Mouse (Mus musculus): ENCODE data around the gene Pate2.
A peak's percentile ranks its signal among the peaks of the same experiment; 100 is the strongest.
"Not testable (repeated sequence)": the region's sequence is repeated elsewhere in the genome, so short reads cannot be mapped to it uniquely, and the experiment has no call there.

Gene Pate2

DNA sequence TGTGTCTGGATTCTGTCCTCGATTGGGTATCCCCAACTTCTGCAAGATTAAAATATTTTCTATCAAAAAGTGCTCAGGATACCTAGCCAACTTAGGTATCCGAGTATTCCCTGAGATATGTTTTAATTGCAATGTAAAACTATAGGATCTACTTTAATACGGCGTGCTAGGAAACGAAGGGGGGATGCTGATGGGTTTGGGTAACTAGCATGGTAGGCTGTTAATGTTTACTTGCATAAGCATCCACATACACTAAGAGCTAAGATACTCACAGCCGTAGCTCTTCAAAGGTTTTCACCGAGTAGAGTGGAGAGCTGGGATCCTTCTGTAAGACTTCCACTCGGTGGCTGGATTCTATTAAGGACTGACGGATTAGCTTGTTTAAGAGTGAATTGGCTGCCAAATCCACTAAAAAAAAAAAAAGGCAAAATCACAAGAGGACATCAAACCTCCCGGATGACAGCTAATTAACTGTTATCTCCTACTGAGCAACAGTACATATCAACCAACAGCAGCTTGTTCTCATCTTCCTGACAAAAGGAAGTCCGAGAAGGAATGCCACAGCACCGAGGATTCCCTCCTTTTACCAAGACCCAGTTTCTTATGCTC lies 13.5 kb upstream of the Pate2 start:
- no peak for DNase-seq (ENCODE audit: low spot score)

DNA sequence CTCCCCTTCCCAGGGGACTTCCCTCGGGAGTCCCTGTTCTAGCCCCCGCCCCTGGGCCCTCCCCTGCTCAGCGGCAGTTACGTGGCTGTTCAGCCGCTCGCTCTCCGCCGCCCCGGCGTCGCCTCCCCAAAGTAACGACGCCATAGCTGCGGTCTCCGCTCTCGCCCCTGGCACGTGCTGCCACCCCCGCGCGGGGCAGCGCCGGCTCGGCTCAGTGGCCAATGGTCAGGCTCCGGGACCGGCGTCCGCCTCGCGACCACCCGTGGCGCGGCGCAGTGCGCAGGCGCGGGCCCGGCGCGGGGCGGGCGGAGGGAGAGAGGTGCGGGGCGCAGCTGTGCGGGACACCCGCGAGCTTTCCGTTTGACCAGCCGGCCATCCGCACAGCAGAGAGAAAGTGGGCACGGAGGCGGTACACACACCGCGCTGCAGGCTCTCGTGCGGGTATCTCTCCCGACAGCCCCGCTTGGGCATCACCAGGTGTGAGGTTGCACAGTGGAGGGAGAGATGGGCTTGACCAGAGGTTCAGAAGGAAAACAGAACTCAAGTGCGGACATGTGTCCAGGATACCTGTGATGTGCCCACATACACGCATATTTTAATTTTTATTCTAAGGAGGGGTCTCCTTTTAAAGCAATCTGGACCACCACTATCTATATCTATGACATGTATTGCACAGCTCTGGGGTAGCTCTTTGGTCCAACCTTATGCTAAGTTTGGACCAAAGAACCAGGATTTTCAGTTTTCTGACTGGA lies 11.7 kb upstream of the Pate2 start, which contains the start of the genes Ddx25 and Pus3:
Gene Ddx25, minus strand, starts transcription at position 272 of the 752 bp plus-strand sequence.
Gene Pus3, plus strand, starts transcription at position 339 of the 752 bp plus-strand sequence.
- no peak for DNase-seq (ENCODE audit: low spot score)

DNA sequence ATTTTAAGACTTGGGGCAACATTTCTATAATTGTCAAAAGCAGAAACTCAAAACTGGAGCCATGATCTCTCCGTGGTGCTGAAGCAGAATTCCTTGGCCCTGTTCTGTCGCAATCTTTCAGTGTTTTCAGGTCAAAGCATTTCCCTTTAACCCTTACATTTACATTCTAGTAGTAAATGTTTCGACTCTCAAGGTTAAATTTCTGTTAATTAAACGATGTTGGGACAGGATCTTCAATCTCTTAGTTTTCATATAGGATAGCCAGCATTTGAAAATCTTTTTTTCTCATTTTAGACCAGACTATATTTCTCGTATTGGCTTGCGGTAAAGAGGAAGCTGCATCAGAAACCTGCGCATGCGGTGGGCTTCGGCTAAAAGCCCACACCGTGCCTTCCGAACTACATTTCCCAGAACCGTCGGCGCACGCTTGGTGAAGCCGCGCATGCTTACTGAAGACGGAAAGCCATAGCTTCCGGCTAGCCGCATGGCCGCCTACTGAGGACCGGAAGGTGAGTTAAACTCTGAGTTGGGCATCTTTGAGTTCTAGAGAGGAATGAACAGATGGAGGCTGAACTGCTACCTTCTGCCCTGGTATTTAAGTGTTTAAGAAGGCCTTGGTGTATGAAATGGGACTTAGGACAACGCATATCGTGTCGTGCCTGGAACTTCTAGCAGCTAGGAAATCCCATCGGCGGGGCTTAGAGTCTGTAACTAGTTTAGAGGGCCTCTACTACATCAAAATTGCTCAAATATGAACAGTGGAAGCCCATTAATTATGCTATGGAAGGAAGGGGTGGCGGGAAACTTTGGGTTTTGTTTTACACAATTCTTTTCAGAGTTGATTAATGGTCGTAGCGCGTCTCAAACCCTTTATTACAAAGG lies 10.8 kb upstream of the Pate2 start:
- DNase-seq (ENCODE audit: low spot score) = peak; percentile 49

DNA sequence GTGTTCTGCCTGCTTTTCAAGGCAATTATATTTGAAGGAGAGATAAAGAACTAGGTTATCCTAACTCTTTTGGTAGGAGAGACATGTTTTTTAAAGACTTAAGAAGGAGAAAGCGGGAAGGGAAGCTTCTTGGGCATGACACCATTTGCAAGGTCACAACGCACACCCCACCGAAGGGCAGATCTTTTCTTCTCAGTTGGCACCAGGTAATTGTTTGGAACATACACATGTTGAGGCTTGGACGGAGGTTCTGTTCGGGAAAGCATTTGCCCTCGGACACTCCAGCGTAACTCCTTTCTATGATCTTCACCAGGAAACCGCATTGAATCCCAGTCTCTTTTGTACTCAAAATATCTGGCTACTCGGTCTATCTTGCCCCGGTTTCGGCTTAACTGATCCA lies 9.0 kb upstream of the Pate2 start:
- DNase-seq (ENCODE audit: low spot score) = no peak

DNA sequence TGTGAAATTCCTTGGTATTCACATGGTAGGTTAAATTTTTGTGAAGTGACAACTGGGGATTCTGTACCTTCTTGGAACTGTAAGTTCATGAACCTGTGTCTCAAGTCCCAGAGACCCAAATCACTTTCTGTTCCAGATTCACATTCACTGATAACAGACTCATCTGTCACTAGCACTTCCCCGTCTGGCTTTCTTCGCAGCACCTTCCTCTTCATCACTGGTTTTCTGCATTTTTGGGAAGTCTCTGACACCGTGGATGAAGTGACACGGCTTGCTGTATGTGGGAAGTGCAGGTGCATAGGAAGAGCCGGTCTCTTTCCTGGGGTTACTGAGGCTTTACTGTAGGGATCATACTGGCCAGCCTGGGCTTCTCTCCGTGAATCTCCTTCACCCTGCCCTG lies 8.5 kb upstream of the Pate2 start:
- DNase-seq (ENCODE audit: low spot score) = no peak

DNA sequence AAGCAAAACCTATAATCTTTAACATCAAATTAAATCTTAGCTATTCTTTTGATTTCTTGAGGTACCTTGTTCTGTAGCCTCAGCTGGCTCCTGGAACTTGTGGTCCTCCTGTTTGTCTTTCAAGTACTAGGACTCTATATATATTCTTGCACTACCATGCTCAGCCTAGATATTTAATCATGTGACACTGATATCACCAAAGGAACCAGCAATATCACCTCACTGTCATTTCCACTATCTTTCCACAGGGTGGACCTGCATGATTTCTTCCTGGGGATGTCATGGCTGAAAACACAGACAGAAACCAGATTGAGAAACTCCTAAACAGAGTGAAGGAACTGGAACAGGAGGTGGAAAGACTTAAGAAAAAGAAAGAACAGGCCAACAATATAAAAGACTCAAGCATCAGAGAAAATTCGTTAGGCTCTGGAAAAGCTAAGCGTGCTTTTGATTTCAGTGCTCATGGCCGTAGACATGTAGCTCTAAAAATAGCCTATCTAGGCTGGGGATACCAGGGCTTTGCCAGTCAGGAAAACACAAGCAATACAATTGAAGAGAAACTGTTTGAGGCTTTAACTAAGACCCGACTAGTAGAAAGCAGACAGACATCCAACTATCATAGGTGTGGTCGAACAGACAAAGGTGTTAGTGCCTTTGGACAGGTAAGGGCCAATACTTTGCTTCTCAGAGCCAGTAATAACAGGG lies 5.4 kb upstream of the Pate2 start:
- no peak for DNase-seq (ENCODE audit: low spot score)

DNA sequence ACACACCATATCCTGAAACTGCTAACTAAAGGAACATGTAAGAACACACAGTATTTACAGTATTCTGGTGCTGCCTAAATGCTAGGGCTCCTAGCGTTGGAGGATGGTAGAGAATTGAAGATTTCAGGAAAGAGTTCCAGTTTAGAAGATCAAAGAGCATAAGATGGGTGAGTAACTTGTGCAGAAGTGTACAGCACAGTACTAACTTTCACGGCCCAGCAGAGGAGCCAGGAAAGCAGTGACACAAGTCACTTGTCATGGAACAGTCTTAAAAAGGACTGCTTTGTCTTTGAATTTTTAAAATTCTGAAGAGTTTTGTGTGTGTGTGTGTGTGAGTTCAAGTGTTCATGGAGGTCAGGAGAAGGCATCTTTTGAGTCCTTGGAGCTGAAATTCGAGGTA lies 2.1 kb upstream of the Pate2 start:
- no peak for DNase-seq (ENCODE audit: low spot score)

DNA sequence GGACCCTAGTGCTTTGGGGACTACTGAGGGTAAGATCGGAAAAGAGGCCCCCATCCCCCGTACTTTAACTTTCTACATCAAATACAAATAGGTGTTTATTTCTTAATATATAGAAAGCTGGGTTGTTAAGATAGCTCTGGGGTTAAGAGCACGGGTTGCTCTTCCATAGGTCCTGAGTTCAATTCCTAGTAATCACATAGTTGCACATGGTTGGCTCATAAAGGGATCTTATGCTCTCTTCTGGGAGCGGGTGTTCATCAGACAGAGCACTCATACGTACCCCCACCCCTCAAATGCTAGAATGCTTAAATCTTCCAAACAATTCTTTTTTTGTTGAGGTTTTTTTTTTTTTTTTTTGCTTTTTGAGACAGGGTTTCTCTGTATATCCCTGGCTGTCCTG lies 579 bp downstream of the Pate2 start:
- DNase-seq (ENCODE audit: low spot score) = no peak

DNA sequence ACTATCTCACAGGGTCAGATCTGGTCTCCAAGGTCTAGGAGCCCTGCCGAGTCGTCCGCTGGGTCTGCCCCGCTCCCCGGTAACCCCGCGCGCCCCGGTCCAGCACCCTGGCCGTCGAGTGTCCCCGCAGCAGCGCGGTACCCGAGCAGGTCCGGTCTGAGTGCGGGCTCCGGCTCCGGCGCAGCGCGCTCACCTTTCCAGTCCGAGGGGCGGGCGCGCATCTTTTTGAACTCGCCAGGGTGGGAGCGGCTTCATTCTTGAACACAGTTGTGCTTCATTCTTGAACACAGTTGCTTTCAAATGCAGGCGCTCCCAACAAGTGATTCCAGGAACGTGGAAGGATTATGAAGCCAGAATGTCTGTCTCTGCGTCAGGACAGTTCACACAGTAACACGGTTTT lies 4.3 kb downstream of the Pate2 start:
- no peak for DNase-seq (ENCODE audit: low spot score)

DNA sequence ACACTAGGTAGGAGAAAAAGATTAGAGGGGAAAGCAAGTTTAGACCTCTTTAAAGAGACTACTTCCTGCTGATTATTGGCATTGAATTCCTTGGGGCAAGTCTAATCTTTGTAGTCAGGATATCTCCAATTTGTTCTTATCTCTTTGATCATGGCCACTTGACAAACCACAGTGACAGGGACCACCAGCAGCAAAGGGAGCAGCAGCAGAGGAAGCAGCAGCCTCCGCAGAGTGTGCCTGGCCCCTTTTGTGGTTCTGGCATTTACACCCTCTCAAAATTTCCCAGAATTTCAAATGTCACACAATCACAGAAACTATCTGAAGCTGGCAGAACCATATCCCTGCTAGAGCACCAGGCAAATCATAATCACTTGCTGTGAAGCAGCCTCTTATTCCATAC lies 17.6 kb downstream of the Pate2 start:
- DNase-seq (ENCODE audit: low spot score) = no peak

DNA sequence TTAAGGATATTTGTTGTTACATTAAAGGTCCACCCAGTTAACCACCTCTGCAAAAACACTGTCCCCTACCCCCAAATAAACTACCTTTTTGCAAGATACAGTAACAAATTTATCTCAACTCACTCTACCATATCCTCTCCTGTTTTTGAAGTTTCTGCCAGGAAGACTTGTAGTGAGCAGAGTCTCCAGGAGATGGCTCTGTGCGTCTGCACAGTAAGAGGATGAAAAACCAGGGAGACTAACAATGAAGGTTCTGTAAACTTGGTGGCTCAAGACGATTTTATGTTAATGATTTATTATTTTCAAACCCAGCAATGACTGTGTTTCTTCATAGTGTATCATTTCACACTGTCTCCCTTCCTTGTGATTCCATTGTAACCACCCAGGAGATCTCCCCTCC lies 22.8 kb downstream of the Pate2 start:
- no peak for DNase-seq (ENCODE audit: low spot score)

DNA sequence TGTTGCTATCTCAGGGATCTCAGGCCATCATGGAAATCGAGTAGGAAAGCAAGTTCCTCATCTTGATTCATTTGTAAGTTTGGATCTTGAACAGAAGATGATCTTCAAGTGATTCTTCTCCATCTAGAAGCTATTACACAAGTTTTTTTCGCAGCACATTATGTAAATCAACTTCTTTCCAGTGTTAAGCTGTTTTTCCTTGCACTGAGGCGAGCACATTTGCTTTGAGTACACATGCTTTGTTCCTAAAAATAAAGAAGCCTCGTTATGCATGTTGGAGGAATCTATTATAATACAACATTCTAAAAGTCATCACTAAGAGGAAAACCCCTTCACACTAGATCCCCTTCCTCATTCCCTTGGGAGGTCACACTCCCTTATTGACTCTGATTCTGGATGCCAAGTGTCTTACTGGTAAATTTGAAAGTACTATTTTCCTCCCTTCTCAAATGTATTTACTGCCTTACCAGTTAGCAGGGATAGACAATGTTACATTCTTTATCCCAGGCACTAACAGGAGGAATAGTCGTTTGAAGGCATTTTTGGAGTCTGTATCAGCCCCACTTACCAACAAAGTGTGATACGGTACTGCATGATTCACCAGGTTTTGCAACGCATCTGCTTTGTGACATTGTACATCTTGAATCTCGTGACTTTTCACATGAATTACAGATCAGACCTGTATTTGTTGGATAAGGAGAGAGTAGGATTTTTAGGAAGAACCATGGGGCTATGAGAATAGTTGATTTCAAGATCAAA lies 37.7 kb downstream of the Pate2 start:
- no peak for DNase-seq (ENCODE audit: low spot score)

DNA sequence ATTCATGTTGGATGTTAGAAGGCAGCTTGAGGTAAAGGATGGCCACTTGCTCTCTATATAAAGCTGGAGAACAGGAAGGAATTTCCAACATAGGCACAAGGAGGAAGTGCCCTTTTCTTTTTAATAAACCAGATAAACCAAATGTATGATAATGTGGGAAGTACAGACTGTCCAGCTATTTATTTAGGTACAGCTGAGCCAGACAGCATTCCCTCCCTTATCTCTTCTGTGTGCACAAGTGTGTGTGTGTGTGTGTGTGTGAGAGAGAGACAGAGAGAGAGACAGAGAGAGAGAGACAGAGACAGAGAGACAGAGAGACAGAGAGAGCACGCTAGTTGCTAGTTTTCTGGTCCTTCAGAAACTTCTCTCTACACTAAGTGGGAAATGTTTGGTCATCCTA lies 41.8 kb downstream of the Pate2 start, which contains the start of gene Pate4:
Gene Pate4, minus strand, starts transcription at position 101 of the 400 bp plus-strand sequence.
- no peak for DNase-seq (ENCODE audit: low spot score)

DNA sequence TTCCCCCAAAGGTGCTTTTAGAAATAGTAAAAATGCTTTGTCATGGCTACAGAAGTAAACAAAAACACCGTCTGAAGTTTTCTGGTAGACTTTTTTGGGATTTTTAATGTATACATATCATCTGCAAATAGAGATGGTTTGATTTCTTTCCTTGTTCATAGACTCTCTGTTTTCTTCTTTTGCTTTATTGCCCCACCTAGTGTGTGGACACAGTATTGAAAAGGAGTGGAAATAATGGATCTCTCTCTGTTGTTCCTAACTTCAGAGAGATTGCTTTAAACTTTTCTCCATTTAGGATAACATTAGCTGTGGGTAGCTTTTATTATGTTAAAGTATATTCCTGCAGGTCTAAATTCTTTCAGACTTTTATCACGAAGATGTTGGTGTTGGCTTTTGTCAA lies 43.9 kb downstream of the Pate2 start:
- DNase-seq (ENCODE audit: low spot score) = no peak

DNA sequence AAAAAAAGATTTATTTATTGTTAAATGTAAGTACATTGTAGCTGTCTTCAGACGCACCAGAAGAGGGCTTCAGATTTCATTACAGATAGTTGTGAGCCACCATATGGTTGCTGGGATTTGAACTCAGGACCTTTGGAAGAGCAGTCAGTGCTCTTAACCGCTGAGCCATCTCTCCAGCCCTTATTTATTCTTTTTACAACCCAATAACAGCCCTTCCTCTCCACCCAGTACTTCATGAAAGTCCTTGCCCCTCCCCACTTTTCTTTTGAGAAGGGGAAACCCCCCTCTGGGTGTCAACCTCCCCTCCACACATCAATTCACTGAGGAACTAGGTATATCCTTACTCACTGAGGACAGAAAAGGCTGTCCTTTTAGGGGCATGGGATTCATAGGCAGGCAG lies 46.7 kb downstream of the Pate2 start:
- not testable (repeated sequence) for DNase-seq (ENCODE audit: low spot score)

DNA sequence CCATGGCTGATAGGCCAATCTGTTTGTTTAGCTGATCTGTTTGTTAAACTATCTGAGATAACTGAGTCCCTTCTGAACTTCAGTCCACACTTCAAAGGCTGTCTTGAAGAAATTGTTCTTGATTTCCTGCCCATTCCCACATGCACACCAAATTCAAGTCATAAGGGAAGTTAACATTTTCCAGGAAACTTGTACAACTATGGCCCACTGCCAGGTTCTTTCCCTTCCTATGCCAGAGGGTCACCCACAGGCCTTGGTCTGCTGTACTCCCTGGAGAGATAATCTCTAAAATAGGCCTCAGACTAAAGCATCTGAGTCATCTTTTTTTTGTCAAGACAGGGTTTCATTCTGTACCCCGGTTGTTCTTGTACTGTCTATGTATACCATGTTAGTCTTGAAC lies 62.9 kb downstream of the Pate2 start:
- no peak for DNase-seq (ENCODE audit: low spot score)

DNA sequence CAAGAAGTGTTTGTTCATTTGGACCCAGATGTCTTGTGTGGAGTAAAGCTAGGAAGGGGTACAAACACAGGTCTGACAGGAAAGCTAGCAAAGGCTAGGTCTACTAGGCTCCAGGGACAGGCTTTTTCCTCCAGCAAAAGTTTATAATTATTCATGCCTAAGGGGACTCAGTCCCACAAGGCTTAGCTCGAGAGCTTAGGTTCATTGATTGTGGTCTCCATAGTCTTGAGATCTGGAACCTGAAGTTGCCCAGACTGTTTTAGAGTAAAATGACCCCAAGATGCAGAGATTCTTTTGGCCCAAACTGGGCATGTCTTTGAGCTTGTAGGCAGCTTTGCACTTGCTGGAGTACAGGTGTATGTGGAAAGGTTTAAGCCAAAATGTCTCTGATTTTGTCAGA lies 78.0 kb downstream of the Pate2 start, which contains the start of gene Pate3:
Gene Pate3, minus strand, starts transcription at position 101 of the 400 bp plus-strand sequence.
- no peak for DNase-seq (ENCODE audit: low spot score)

DNA sequence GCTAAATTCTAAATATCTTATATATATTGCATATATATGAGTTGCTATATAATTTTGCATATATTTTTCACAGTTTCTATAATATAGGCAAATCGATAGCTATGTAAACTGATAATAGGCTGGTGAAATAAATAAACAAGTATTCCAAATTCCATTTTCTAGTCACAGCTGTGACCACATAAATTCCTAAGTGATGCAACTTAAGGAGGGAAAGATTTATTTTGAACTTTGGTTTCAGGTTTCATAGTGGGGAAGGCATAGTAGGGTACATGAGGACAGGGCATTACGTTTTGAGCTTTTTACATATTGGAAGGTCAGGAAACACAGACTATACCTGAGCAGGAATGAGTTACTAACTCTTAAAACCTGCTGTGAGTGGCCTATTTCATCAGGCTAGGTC lies 103.5 kb downstream of the Pate2 start:
- DNase-seq (ENCODE audit: low spot score) = no peak

DNA sequence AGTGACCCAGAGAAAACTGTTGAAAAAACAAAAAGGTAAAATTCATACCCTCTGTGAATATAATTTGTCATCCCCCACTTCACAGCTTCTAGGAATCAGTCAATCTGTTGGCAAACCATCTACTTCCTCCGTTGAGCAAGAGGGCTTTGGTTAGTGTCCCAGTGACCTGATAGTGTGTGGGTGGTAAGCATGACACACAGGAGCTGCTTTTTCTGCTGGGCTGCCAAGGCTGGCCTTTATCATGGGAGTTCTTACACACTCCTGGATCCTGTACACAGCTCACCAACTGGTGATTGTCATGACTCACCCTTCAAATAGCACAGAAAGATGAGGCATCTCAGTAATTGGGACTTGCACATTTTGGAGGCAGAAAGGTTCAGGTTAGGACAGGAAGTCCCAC lies 116.9 kb downstream of the Pate2 start, which contains the start of gene Pate1:
Gene Pate1, minus strand, starts transcription at position 378 of the 400 bp plus-strand sequence.
- DNase-seq (ENCODE audit: low spot score) = no peak

DNA sequence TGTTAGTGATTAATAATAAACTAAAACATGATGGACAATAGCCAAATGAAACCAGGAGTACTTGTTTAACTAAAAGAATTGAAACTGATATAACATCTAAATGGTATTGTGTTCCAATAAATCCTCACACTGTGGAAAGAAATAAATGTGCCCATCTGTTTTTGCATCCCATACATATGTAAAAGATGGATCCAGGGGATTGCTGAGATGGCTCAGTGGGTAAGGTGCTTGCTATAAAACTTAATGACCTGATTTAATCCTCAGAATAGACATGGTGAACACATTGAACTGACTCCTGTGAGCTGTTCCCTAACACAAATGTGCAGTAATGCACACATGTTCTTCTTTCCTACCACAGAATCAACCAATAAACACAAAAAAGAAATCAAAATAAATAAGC lies 121.8 kb downstream of the Pate2 start:
- no peak for DNase-seq (ENCODE audit: low spot score)

DNA sequence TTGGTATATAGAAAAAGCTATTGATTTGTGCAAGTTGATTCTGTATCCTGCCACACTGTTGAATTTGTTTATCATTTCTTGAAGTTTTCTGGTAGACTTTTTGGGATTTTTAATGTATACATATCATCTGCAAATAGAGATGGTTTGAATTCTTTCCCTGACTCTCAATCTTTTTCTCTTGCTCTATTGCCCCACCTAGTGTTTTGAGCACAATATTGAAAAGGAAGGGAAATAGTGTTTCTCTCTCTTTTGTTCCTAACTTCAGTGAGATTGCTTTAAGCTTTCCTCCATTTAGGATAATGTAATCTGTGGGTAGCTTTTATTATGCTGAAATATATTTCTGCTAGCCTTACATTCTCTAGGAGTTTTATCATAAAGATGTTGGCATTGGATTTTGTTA lies 137.2 kb downstream of the Pate2 start:
- no peak for DNase-seq (ENCODE audit: low spot score)

Data from spleen, adult 12 weeks (tissue).